Mouse (Mus musculus): ENCODE data around the gene Mgp.

DNA sequence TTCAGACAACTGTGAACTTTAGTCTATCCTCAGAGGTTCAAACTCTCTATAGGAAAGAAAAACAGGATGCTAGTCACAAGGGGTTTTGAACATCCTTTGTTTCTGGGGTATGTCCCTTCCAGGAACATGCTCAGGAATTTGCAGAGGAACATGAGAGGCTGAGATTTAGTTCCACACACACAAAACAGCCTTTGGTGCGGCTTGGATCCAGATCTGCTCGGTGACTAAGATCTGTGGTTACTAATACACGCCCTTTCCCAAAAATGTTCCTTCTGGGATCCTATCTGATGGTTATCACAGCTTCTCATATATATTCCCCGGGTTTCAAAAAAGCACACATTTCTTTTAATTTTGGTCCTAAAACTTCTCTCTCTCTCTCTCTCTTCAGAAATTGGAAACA, 22.2 kb upstream of the Mgp start:
- TF ChIP-seq CTCF (IDR thresholded peaks at IDR 0.05; ENCODE audit: insufficient read depth, low read depth, low read length) (no peak), POLR2A (IDR thresholded peaks at IDR 0.05; ENCODE audit: insufficient read depth, low read depth, low read length) (no peak)
